Mouse (Mus musculus) neural tube, postnatal 0 days (tissue): ENCODE measurements around the gene Srd5a2. TPM values are rescaled to one million over a fixed set of nuclear protein-coding genes. Genes with fewer than 3 reads are reported as not detected.

Experiments used
- polyA plus RNA-seq: library from polyadenylated mRNA; unstranded; fragments of >200 nt; fragmentation: Nextera tagmentation; extraction: Ambion mirVana; gene quantifications from 2 replicates; pipeline ENCODE4 v1.2.1, GENCODE M21; 2015

Srd5a2 gene
- polyA plus RNA-seq: 0.65 and 0.71 TPM in 2 replicates

GRCm38 (mm10) chr17:74047210-74048082 lies at the start of gene Srd5a2:
Gene Srd5a2, minus strand, starts transcription at chr17:74047916.

Other genes starting within 250 kb of the Srd5a2 start
- gene Ehd3, start 243.8 kb downstream of the Srd5a2 start, polyA plus RNA-seq: 26.2 and 29.2 TPM in 2 replicates
- 0.45 and 0.66 TPM in 2 replicates for gene Xdh, start 97.7 kb downstream of the Srd5a2 start, polyA plus RNA-seq
- gene Memo1, start 247.6 kb upstream of the Srd5a2 start, polyA plus RNA-seq: 42.2 and 43.2 TPM in 2 replicates